Mouse (Mus musculus): ENCODE measurements around the gene Khk. TPM values are rescaled to one million over a fixed set of nuclear protein-coding genes. Genes with fewer than 3 reads are reported as not detected.

Khk gene
- polyA plus RNA-seq, 1 experiment from 2014 or later, result 9.1 TPM

- Histone ChIP-seq H3K4me3 (peak overlapping the region; percentile 28; the same call in 1 of the 2 replicates), H3K27ac (peak overlapping the region; percentile 55; the same call in 1 of the 2 replicates), H3K27me3 (peaks cover 3% of the 10 kb centered on the region; the same call in 1 of the 2 replicates), H3K36me3 (no peaks in the 10 kb centered on the region), H3K4me2 (peak overlapping the region; percentile 37), H3K9ac (peak overlapping the region; percentile 56; the same call in 1 of the 2 replicates), H3K4me1 (replicated peaks) (peaks cover 38% of the 10 kb centered on the region), H3K9me3 (no peaks in the 10 kb centered on the region)
- WGBS, result 84% methylated on average over 6 of the region's 6 CpGs
- ATAC-seq (ENCODE audit: low FRiP score), result no peak
These were observed 6.4 kb upstream of the Khk start for GRCm38 (mm10) chr5:30914849-30915248.

DNA sequence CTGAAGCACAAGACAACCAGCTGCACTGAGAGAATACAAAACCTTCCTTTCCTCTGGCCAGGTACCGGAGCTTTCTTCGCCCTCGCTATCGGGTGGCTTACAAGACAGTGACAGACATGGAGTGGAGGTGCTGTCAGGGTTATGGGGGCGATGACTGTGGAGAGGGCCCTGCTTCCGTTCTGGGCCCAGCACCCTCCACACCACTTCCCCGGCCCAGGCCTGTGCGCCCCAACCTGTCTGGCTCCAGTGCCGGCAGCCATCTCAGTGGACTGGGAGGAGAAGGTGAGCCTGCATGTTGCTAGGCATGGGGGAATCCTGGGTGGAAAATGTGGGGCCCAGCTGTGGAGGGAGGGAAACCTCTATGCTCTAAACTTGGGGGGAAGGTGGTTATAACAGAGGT is 5.8 kb upstream of the Khk start:
- WGBS, result 65% methylated on average over 9 of the region's 9 CpGs
- Histone ChIP-seq H3K4me3 (peak overlapping the region; percentile 5; the same call in 1 of the 2 replicates), H3K4me2 (peak overlapping the region; percentile 37)

GRCm38 (mm10) chr5:30915974-30916433 is 5.2 kb upstream of the Khk start:
- Histone ChIP-seq H3K27ac (peak overlapping the region; percentile 46), H3K4me3 (no peak overlapping the region), H3K9ac (no peak overlapping the region), H3K9me3 (no peaks in the 10 kb centered on the region), H3K4me1 (replicated peaks) (peaks cover 42% of the 10 kb centered on the region), H3K4me2 (peak overlapping the region; percentile 37), H3K36me3 (no peaks in the 10 kb centered on the region), H3K27me3 (no peaks in the 10 kb centered on the region)
- peak; percentile 85 for ATAC-seq (ENCODE audit: low FRiP score)
- WGBS, result 2% methylated on average over 7 of the region's 7 CpGs

More for the DNA sequence above, 5.8 kb upstream of the Khk start:
- Histone ChIP-seq H3K36me3 (no peaks in the 10 kb centered on the region), H3K9me3 (no peaks in the 10 kb centered on the region), H3K27ac (peak overlapping the region; percentile 55; the same call in 1 of the 2 replicates), H3K27me3 (peaks cover 3% of the 10 kb centered on the region; the same call in 1 of the 2 replicates), H3K9ac (peak overlapping the region; percentile 56; the same call in 1 of the 2 replicates), H3K4me1 (replicated peaks) (peaks cover 39% of the 10 kb centered on the region)
- ATAC-seq (ENCODE audit: low FRiP score), result peak; percentile 25

- H3K9me3 ChIP-seq, result no peaks in the 10 kb centered on the region
- 98% methylated on average over 9 of the region's 9 CpGs for WGBS
- H3K36me3 ChIP-seq, result no peaks in the 10 kb centered on the region
- no peak overlapping the region for H3K4me2 ChIP-seq
- 0 out of 2 replicates have a peak overlapping the region, but pooled peaks have one; percentile 29 for H3K9ac ChIP-seq
- no peak for ATAC-seq (ENCODE audit: low FRiP score)
- H3K27ac ChIP-seq, result 0 out of 2 replicates have a peak overlapping the region, but pooled peaks have one; percentile 46
- no peak overlapping the region for H3K4me3 ChIP-seq
- no peaks in the 10 kb centered on the region for H3K27me3 ChIP-seq
- peaks cover 45% of the 10 kb centered on the region for H3K4me1 ChIP-seq (replicated peaks)
These were observed 4.4 kb upstream of the Khk start for GRCm38 (mm10) chr5:30916841-30917240.

DNA sequence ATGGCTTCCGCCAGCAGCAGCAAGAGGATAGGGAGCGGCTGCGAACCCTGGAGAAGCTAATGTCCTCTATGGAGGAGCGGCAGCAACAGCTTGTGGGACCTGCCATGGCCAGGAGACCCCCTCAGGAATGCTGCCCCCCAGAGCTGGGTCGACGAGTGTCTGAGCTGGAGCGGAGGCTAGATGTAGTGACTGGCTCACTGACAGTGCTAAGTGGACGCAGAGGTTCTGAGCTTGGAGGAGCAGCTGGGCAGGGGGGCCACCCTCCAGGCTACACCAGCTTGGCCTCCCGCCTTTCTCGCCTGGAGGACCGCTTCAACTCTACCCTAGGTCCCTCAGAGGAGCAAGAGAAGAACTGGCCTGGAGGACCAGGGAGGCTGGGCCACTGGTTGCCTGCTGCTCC is 3.9 kb upstream of the Khk start:
- Histone ChIP-seq H3K4me1 (replicated peaks) (peaks cover 45% of the 10 kb centered on the region), H3K9me3 (no peaks in the 10 kb centered on the region), H3K4me3 (no peak overlapping the region), H3K4me2 (no peak overlapping the region), H3K27ac (no peak overlapping the region), H3K27me3 (no peaks in the 10 kb centered on the region), H3K9ac (0 out of 2 replicates have a peak overlapping the region, but pooled peaks have one; percentile 29), H3K36me3 (no peaks in the 10 kb centered on the region)
- no peak for ATAC-seq (ENCODE audit: low FRiP score)
- 89% methylated on average over 11 of the region's 11 CpGs for WGBS

- Histone ChIP-seq H3K4me1 (replicated peaks) (peaks cover 45% of the 10 kb centered on the region), H3K9ac (no peak overlapping the region), H3K36me3 (no peaks in the 10 kb centered on the region), H3K4me3 (no peak overlapping the region), H3K27me3 (peaks cover 6% of the 10 kb centered on the region; the same call in 1 of the 2 replicates), H3K27ac (no peak overlapping the region), H3K9me3 (no peaks in the 10 kb centered on the region), H3K4me2 (no peak overlapping the region)
- no peak for ATAC-seq (ENCODE audit: low FRiP score)
- WGBS, result 84% methylated on average over 31 of the region's 31 CpGs
These were observed 3.1 kb upstream of the Khk start for GRCm38 (mm10) chr5:30917891-30918670.

- WGBS, result 81% methylated on average over 8 of the region's 8 CpGs
- H3K9ac ChIP-seq, result no peak overlapping the region; the same call in 1 of the 2 replicates
- ATAC-seq (ENCODE audit: low FRiP score), result no peak
These were observed 2.5 kb upstream of the Khk start for GRCm38 (mm10) chr5:30918691-30919090.

GRCm38 (mm10) chr5:30919831-30920614 is 1.2 kb upstream of the Khk start:
- H3K4me1 ChIP-seq (replicated peaks), result peaks cover 27% of the 10 kb centered on the region
- 69% methylated on average over 11 of the region's 11 CpGs for WGBS
- ATAC-seq (ENCODE audit: low FRiP score), result no peak
- no peak overlapping the region for H3K27ac ChIP-seq
- no peak overlapping the region for H3K4me3 ChIP-seq
- peaks cover 20% of the 10 kb centered on the region; the same call in 1 of the 2 replicates for H3K27me3 ChIP-seq
- H3K4me2 ChIP-seq, result no peak overlapping the region
- no peaks in the 10 kb centered on the region for H3K36me3 ChIP-seq
- H3K9ac ChIP-seq, result peak overlapping the region; percentile 20; the same call in 1 of the 2 replicates
- no peaks in the 10 kb centered on the region for H3K9me3 ChIP-seq

More at GRCm38 (mm10) chr5:30918691-30919090, 2.5 kb upstream of the Khk start:
- Histone ChIP-seq H3K4me2 (no peak overlapping the region), H3K27me3 (peaks cover 12% of the 10 kb centered on the region; the same call in 1 of the 2 replicates), H3K4me3 (no peak overlapping the region), H3K27ac (no peak overlapping the region), H3K9me3 (no peaks in the 10 kb centered on the region), H3K36me3 (no peaks in the 10 kb centered on the region), H3K4me1 (replicated peaks) (peaks cover 39% of the 10 kb centered on the region)

DNA sequence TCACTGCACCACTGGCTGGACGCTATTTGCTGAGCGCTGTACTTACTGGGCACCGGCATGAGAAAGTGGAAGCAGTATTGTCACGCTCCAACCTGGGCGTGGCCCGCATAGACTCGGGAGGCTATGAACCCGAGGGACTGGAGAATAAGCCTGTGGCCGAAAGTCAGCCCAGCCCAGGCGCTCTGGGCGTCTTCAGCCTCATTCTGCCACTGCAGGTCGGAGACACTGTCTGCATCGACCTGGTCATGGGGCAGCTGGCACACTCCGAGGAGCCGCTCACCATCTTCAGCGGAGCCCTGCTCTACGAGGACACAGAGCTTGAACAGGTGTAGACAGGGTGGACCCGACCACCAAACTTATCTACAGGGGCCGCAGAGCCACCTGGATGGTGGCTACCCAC is 610 bp upstream of the Khk start:
- Histone ChIP-seq H3K9me3 (no peaks in the 10 kb centered on the region), H3K27me3 (peaks cover 20% of the 10 kb centered on the region; the same call in 1 of the 2 replicates), H3K4me2 (peak overlapping the region; percentile 87), H3K27ac (no peak overlapping the region), H3K9ac (0 out of 2 replicates have a peak overlapping the region, but pooled peaks have one; percentile 20), H3K4me1 (replicated peaks) (peaks cover 21% of the 10 kb centered on the region), H3K4me3 (no peak overlapping the region), H3K36me3 (no peaks in the 10 kb centered on the region)
- 65% methylated on average over 19 of the region's 19 CpGs for WGBS
- peak; percentile 3 for ATAC-seq (ENCODE audit: low FRiP score)

DNA sequence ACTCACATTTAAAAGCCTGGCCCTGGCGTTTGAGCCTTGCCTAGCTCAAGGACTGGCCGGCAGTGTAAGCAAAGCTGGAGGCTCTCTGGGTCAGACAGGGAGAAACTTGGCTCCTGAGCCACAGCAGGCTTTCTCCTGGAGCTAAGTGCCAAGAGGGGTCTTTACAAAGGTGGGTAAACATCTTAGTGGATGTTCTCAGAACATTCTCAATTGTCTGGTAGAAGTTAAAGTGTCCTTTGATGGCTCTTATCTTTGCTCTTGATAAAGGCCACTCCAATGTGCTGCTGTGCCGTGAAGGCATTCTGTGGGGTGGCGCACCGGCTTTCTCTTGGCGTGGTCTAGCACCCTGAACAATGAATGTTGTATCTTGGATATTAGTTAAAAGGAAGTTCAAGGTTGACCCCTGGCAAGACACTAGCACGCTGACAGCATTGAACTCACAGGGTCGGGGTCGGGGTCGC is 1.4 kb downstream of the Khk start:
- ATAC-seq (ENCODE audit: low FRiP score), result no peak
- WGBS, result 76% methylated on average over 10 of the region's 10 CpGs

GRCm38 (mm10) chr5:30923119-30923518 is 1.9 kb downstream of the Khk start:
- no peak overlapping the region for H3K27ac ChIP-seq
- WGBS, result 87% methylated on average over 6 of the region's 6 CpGs

More for the DNA sequence above, 1.4 kb downstream of the Khk start:
- Histone ChIP-seq H3K9ac (peak overlapping the region; percentile 77; the same call in 1 of the 2 replicates), H3K36me3 (no peaks in the 10 kb centered on the region), H3K27ac (no peak overlapping the region), H3K9me3 (no peaks in the 10 kb centered on the region), H3K4me2 (peak overlapping the region; percentile 87), H3K4me1 (replicated peaks) (peaks cover 20% of the 10 kb centered on the region), H3K27me3 (peaks cover 20% of the 10 kb centered on the region; the same call in 1 of the 2 replicates), H3K4me3 (peak overlapping the region; percentile 52)

More at GRCm38 (mm10) chr5:30923119-30923518, 1.9 kb downstream of the Khk start:
- Histone ChIP-seq H3K27me3 (peaks cover 20% of the 10 kb centered on the region; the same call in 1 of the 2 replicates), H3K4me3 (no peak overlapping the region), H3K9me3 (no peaks in the 10 kb centered on the region), H3K36me3 (no peaks in the 10 kb centered on the region), H3K4me2 (0 out of 2 replicates have a peak overlapping the region, but pooled peaks have one; percentile 87), H3K9ac (no peak overlapping the region), H3K4me1 (replicated peaks) (peaks cover 20% of the 10 kb centered on the region)
- ATAC-seq (ENCODE audit: low FRiP score), result no peak
